18 mouse cellular contexts compared by ENCODE assay signal in genomic region chr6:53592230-53592629, GRCm38 (mm10).
A peak's percentile ranks its signal among the peaks of the same experiment; 100 is the strongest.
DNase-seq lines count a peak whose midpoint lies in the region; TF ChIP-seq lines count a peak whose summit lies in the region.
"Had no signal": no experiment of that assay in that cellular context is flagged by ENCODE, and none has a peak within 500 bp of the region (broad histone marks: within the 10 kb centered on the region; RNA-seq: fewer than 3 reads in every experiment).

No protein-coding gene starts in this region.

- TF ChIP-seq RAD21 in CH12.LX (IDR thresholded peaks at IDR 0.05; ENCODE audit: low read depth, low read length): no peak

- H3K36me3 ChIP-seq in liver, adult 2 months (ENCODE audit: control insufficient read depth, insufficient read depth, low read length): no peaks in the 10 kb centered on the region
- H3K36me3 ChIP-seq in CH12.LX (replicated peaks in 1 of 2; ENCODE audit: control insufficient read depth in 1 of 2, insufficient read depth in 1 of 2, low read length in 1 of 2): no peaks in the 10 kb centered on the region
- H3K36me3 ChIP-seq: forebrain, embryonic 15.5 days; hindbrain, embryonic 13.5 days; kidney, embryonic 15.5 days; midbrain, embryonic 15.5 days had no signal

- no peak overlapping the region for H3K4me3 ChIP-seq in liver, adult 2 months (ENCODE audit: insufficient read depth, low read depth, low read length)
- no peak overlapping the region for H3K4me3 ChIP-seq in CH12.LX (replicated peaks in 1 of 3; ENCODE audit: low read depth in 2 of 3, low read length in 2 of 3, poor library complexity in 1 of 3)
- H3K4me3 ChIP-seq: forebrain, embryonic 15.5 days; hindbrain, embryonic 13.5 days; kidney, embryonic 15.5 days; limb, embryonic 13.5 days; midbrain, embryonic 15.5 days had no signal

- H3K27me3 ChIP-seq in liver, adult 2 months (ENCODE audit: control insufficient read depth, insufficient read depth, low read length): peaks cover 12% of the 10 kb centered on the region
- H3K27me3 ChIP-seq in CH12.LX (replicated peaks): no peaks in the 10 kb centered on the region
- H3K27me3 ChIP-seq: forebrain, embryonic 15.5 days; hindbrain, embryonic 13.5 days; limb, embryonic 13.5 days; midbrain, embryonic 15.5 days had no signal

- no peaks in the 10 kb centered on the region for H3K4me1 ChIP-seq in liver, adult 2 months (ENCODE audit: control insufficient read depth, insufficient read depth, low read length)
- peaks cover 21 to 35% of the 10 kb centered on the region in 2 experiments for H3K4me1 ChIP-seq in CH12.LX (ENCODE audit: control insufficient read depth in 1 of 2, insufficient read depth in 2 of 2)

- TF ChIP-seq EP300 in CH12.LX (IDR thresholded peaks at IDR 0.05; ENCODE audit: low read length): 0 out of 2 replicates have a peak, but pooled peaks have one; percentile 18

- dilution Hi-C loops in CH12.LX (cut with MboI; ENCODE audit: extremely low pct_ligation_motif_present, extremely low pct_unique_long_range_greater_than_20kb, low sequenced_read_pairs): no loop called here

- no peaks in the 10 kb centered on the region for H3K9me3 ChIP-seq in CH12.LX (replicated peaks; ENCODE audit: low read length)
- H3K9me3 ChIP-seq: forebrain, embryonic 15.5 days; hindbrain, embryonic 13.5 days; kidney, embryonic 15.5 days; limb, embryonic 13.5 days; midbrain, embryonic 15.5 days had no signal

- in situ Hi-C loops in CH12.LX (cut with MboI; ENCODE audit: low pct_ligation_motif_present, low pct_unique_long_range_greater_than_20kb, low sequenced_read_pairs): no loop called here

- TF ChIP-seq CTCF in liver, adult 2 months (IDR thresholded peaks at IDR 0.05; ENCODE audit: low read depth, low read length): no peak
- no peak for TF ChIP-seq CTCF in CH12.LX (conservative IDR thresholded peaks at IDR 0.05 in 1 of 2, IDR thresholded peaks at IDR 0.05 in 1 of 2; ENCODE audit: low read depth in 2 of 2, low read length in 2 of 2)

- DNase-seq in liver, adult 2 months (ENCODE audit: extremely low read depth, low read depth, low spot score): peak; percentile 46
- DNase-seq in liver: no peak
- DNase-seq in CH12.LX (ENCODE audit: extremely low read depth): no peak
- DNase-seq in induced T-regulatory cell, adult 2 months (ENCODE audit: low read depth): peak; percentile 7
- peak; percentile 18 for DNase-seq in naive thymus-derived CD4-positive, alpha-beta T cell, adult 2 months (ENCODE audit: low read depth)
- DNase-seq in heart, postnatal 4 days: no peak
- DNase-seq in right cerebral cortex, postnatal 10 days (ENCODE audit: low spot score in 2 of 2): no peak
- DNase-seq: adrenal gland, adult 2 months; B cell, adult 2 months; cerebellum, postnatal 10 days; embryo, embryonic 11 days; gastrocnemius, postnatal 14 days; thymus, postnatal 36 days had no signal

- WGBS in liver, adult 2 months: 74% methylated on average over 5 of the region's 5 CpGs

- H3K27ac ChIP-seq in liver, adult 2 months (replicated peaks; ENCODE audit: insufficient read depth, low read depth, low read length): no peak overlapping the region
- H3K27ac ChIP-seq in CH12.LX (ENCODE audit: insufficient read depth, low read depth): no peak overlapping the region; the same call in 1 of the 2 replicates
- H3K27ac ChIP-seq: forebrain, embryonic 15.5 days; hindbrain, embryonic 13.5 days; kidney, embryonic 15.5 days; limb, embryonic 13.5 days; midbrain, embryonic 15.5 days had no signal

- H3K9ac ChIP-seq in liver, adult 2 months (ENCODE audit: low read depth, low read length): no peak overlapping the region
- H3K9ac ChIP-seq in CH12.LX (ENCODE audit: insufficient read depth, low read depth): no peak overlapping the region
- H3K9ac ChIP-seq: forebrain, embryonic 15.5 days; hindbrain, embryonic 13.5 days; kidney, embryonic 15.5 days; limb, embryonic 13.5 days; midbrain, embryonic 15.5 days had no signal

- no peak overlapping the region for H3K4me2 ChIP-seq in CH12.LX (ENCODE audit: insufficient read depth, low read depth, poor library complexity, severe bottlenecking)
- H3K4me2 ChIP-seq: forebrain, embryonic 15.5 days; hindbrain, embryonic 13.5 days; kidney, embryonic 15.5 days; limb, embryonic 13.5 days; midbrain, embryonic 15.5 days had no signal

- no peaks in the 10 kb centered on the region for H3K79me2 ChIP-seq in liver, adult 2 months (ENCODE audit: control insufficient read depth, insufficient read depth, low read length)
- no peaks in the 10 kb centered on the region for H3K79me2 ChIP-seq in CH12.LX (replicated peaks; ENCODE audit: control insufficient read depth, extremely low read depth, insufficient read depth, poor library complexity, severe bottlenecking)

- TF ChIP-seq POLR2A in liver, adult 2 months (IDR thresholded peaks at IDR 0.05; ENCODE audit: extremely low read depth, insufficient read depth, low read length): no peak
- no peak for TF ChIP-seq POLR2A in CH12.LX (IDR thresholded peaks at IDR 0.05; ENCODE audit: low read depth, low read length)

TF ChIP-seq in CH12.LX, 34 proteins besides CTCF, POLR2A, EP300 and RAD21:
- TF ChIP-seq ETS1 (conservative IDR thresholded peaks at IDR 0.05; ENCODE audit: low read depth, low read length) (no peak), ZMIZ1 (IDR thresholded peaks at IDR 0.05; ENCODE audit: low read depth, low read length) (no peak), MAZ (IDR thresholded peaks at IDR 0.05; ENCODE audit: low read depth, low read length) (no peak), PAX5 (IDR thresholded peaks at IDR 0.05; ENCODE audit: low read length) (no peak), SIN3A (IDR thresholded peaks at IDR 0.05; ENCODE audit: low read length) (no peak), SMC3 (IDR thresholded peaks at IDR 0.05; ENCODE audit: low read depth, low read length) (no peak), UBTF (IDR thresholded peaks at IDR 0.05; ENCODE audit: low read depth, low read length) (no peak), POLR2AphosphoS2 (IDR thresholded peaks at IDR 0.05; ENCODE audit: low read depth, low read length) (no peak), TBP (conservative IDR thresholded peaks at IDR 0.05; ENCODE audit: low read depth, low read length) (no peak), JUND (conservative IDR thresholded peaks at IDR 0.05; ENCODE audit: low read depth, low read length) (no peak), TCF12 (IDR thresholded peaks at IDR 0.05; ENCODE audit: low read depth, low read length) (no peak), MAX (IDR thresholded peaks at IDR 0.05; ENCODE audit: low read length) (no peak), ZNF384 (IDR thresholded peaks at IDR 0.05; ENCODE audit: low read depth, low read length) (no peak), ELF1 (IDR thresholded peaks at IDR 0.05; ENCODE audit: low read depth, low read length) (no peak), MAFK (IDR thresholded peaks at IDR 0.05; ENCODE audit: insufficient replicate concordance, low read length) (no peak), IRF4 (IDR thresholded peaks at IDR 0.05; ENCODE audit: low read depth, low read length) (no peak), BHLHE40 (IDR thresholded peaks at IDR 0.05; ENCODE audit: low read depth, low read length) (no peak), ZKSCAN1 (IDR thresholded peaks at IDR 0.05; ENCODE audit: borderline replicate concordance, low read depth, low read length) (no peak), RCOR1 (conservative IDR thresholded peaks at IDR 0.05; ENCODE audit: low read depth, low read length) (no peak)

Comparison
In these comparisons a context has a peak if more than half of its experiments do, and no peak if none do; other contexts are left out.
1. DNase-seq: peak in liver, adult 2 months (single experiment), induced T-regulatory cell, adult 2 months (single experiment) and naive thymus-derived CD4-positive, alpha-beta T cell, adult 2 months (single experiment); none in liver (single experiment), CH12.LX (single experiment), heart, postnatal 4 days (single experiment) and right cerebral cortex, postnatal 10 days (0 of 2).